Mouse (Mus musculus): ENCODE measurements around the gene Olfr319. TPM values are rescaled to one million over a fixed set of nuclear protein-coding genes. Genes with fewer than 3 reads are reported as not detected.
"Not testable (repeated sequence)": the region's sequence is repeated elsewhere in the genome, so short reads cannot be mapped to it uniquely, and the experiment has no call there.

Gene Olfr319
- not detected for total RNA-seq (2021)
- long read RNA-seq, experiment 1, result 0 reads
- long read RNA-seq, experiment 2, result 0 reads

GRCm38 (mm10) chr11:58698862-58699261 is at the start of gene Olfr319:
Olfr319 (plus strand) TSS chr11:58699162.
- DNase-seq, result no peak

- DNase-seq, result no peak
Measured at GRCm38 (mm10) chr11:58655151-58655550, 43.8 kb upstream of the Olfr319 start.

DNA sequence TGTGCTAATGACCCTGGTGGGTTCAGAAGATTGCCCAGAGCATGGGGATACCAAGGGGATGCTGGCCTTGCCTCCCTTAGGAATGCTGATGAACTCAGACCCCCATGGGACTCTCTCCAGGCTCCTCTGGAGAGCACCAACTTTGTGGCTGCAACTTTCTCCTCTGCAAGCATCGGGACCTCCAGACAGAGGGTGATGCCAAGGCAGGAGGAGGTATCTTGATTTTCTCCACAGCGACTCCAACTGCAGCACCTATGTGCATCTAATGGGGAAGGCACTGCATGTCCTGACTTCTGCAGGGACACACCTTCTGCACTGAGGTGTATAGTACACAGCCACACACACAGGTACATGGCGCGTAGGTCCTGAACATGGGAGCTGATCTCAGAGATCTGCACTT is 40.4 kb upstream of the Olfr319 start, which contains the start of gene Olfr322:
TSS of gene Olfr322 (plus strand) at position 187 of the 400 bp plus-strand sequence.
- DNase-seq, result no peak

DNA sequence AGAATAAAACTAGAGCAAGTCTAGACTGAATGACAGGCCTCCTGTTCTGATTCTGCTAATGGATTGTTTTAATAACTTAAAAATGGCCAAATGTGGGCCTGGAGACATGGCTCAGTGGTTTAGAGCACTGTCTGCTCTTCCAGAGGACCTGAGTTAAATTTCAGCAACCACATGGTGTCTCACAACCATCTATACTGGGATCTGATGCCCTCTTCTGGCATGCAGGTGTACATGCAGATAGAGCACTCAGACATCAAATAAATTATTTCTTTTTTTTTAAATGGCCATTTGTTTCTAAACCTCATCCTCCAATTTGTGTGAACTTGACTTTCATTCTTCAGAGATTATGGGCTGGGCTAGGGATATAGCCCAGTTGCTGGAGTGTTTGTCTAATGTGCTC is 29.7 kb upstream of the Olfr319 start:
- no peak for DNase-seq

- no peak for DNase-seq
Measured at GRCm38 (mm10) chr11:58671825-58672224, 27.1 kb upstream of the Olfr319 start.

DNA sequence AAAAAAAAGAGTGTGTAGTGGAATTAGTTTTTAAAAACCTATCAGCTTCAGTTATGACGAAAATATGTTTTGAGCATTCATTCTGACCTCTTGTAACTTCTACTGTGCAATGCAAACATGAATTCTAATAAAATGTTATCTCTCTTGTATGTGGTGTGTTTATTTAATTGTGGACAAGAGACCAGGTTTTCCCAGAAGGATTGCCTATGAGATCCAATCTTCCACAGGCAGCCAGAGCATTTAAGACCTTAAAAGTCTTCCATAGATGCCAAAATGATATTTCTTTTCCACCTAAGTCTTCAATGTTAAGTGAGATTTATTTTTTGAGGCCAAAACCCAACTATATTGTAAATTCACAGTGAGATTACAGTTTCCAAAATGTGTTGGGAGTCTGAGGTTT is 18.2 kb upstream of the Olfr319 start, which contains the start of gene Olfr320:
TSS of gene Olfr320 (plus strand) at position 301 of the 400 bp plus-strand sequence.
- no peak for DNase-seq

- no peak for DNase-seq
Measured at GRCm38 (mm10) chr11:58709086-58709485, 10.1 kb downstream of the Olfr319 start.

DNA sequence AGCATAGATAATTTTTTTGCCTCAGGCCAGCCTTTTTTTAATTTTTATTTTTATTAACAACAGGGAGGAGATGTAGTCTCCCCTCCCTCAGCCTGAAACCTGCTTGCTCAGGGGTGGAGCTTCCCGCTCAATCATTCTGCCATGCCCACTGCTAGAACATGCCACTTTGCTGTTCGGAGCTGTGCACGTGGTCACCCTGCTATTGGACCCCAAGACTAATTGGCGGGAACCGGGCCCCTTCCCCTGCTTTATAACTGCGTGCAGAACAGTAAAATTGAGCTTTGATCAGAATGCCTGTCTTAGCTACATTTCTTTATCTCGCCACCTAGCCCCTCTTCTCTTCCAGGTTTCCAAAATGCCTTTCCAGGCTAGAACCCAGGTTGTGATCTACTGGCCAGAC is 18.8 kb downstream of the Olfr319 start:
- DNase-seq, result not testable (repeated sequence)

- DNase-seq, result no peak
Measured at GRCm38 (mm10) chr11:58719701-58720100, 20.7 kb downstream of the Olfr319 start.

DNA sequence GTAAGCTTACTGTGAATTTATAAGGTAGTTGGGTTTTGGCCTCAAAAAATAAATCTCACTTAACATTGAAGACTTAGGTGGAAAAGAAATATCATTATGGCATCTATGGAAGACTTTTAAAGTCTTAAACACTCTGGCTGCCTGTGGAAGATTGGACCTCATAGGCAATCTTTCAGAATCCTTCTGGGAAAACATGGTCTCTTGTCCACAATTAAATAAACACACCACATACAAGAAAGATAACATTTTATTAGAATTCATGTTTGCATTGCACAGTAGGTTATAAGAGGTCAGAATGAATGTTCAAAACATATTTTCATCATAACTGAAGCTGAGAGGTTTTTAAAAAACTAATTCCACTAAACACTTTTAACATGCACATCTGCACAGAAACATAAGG is 25.0 kb downstream of the Olfr319 start, which contains the start of gene Olfr318:
TSS of gene Olfr318 (minus strand) at position 101 of the 400 bp plus-strand sequence.
- no peak for DNase-seq

GRCm38 (mm10) chr11:58727896-58728650 is 29.1 kb downstream of the Olfr319 start:
- not testable (repeated sequence) for DNase-seq

- no peak for DNase-seq
Measured at GRCm38 (mm10) chr11:58733372-58733771, 34.4 kb downstream of the Olfr319 start.

DNA sequence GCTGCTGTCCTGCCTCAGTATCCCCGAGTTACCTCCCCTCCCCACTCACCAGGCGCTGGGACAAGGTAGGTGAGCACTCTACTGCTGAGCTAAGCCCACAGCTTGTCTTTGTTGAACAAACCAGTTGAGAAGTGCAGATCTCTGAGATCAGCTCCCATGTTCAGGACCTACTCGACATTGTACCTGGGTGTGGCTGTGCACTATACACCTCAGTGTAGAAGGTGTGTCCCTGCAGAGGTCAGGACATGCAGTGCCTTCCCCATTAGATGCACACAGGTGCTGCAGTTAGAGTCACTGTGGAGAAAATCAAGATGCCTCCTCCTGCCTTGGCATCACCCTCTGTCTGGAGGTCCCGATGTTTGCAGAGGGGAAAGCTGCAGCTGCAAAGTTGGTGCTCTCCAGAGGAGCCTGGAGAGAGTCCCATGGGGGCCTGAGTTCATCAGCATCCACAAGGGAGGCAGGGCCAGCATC is 39.9 kb downstream of the Olfr319 start, which contains the start of gene Olfr317:
TSS of gene Olfr317 (minus strand) at position 421 of the 471 bp plus-strand sequence.
- DNase-seq, result no peak

DNA sequence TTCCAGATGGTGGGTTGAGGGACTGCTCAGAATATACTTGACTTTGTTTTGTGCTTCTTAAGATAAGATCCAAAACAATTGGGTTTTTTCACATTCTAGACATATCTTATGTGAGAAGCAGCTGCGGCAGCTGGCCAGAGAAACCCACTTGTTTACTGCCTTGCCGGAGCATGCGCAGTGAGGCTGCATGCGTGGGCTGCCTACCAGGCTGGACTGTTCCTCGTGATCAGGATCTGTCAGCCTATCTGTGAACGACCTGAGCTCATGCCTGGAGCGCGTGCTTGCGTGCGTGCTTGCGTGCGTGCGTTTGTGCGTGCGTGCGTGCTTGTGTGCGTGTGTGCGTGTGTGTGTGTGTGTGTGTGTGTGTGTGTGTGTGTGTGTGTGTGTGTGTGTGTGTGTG is 52.1 kb downstream of the Olfr319 start:
- not testable (repeated sequence) for DNase-seq

DNA sequence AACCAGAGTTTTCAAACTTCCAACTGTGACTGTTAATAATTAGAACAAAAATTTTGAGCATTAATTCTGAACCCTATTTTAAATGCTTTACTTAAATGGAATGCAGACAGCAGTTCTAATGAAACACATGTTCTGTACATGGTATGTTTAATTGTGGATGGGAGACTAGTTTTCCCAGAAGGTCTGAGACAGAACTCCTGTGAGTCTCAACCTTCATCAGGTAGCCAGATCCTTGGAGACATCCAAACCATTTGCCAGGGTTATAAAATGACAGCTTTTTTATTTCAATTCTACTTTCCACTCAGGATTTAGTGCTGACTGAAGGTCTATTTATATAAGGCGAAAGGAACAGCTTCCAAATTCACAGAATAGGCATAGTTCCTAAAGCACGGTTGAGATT is 53.5 kb downstream of the Olfr319 start, which contains the start of gene Olfr316:
TSS of gene Olfr316 (plus strand) at position 301 of the 400 bp plus-strand sequence.
- no peak for DNase-seq

Other genes starting within 250 kb of the Olfr319 start
- gene Lypd9, start 246.2 kb upstream of the Olfr319 start, total RNA-seq (2021), result not detected
- gene Olfr30, start 236.9 kb upstream of the Olfr319 start, total RNA-seq (2021), result not detected
- gene Olfr332, start 206.6 kb upstream of the Olfr319 start, total RNA-seq (2021), result not detected
- not detected for gene Olfr331, start 196.6 kb upstream of the Olfr319 start, total RNA-seq (2021)
- not detected for gene Olfr330, start 164.3 kb upstream of the Olfr319 start, total RNA-seq (2021)
- gene Olfr329-ps, start 152.7 kb upstream of the Olfr319 start, total RNA-seq (2021), result not detected
- not detected for gene Olfr328, start 143.5 kb upstream of the Olfr319 start, total RNA-seq (2021)
- not detected for gene Olfr224, start 128.6 kb upstream of the Olfr319 start, total RNA-seq (2021)
- gene Olfr325, start 121.4 kb upstream of the Olfr319 start, total RNA-seq (2021), result not detected
- not detected for gene Olfr324, start 104.0 kb upstream of the Olfr319 start, total RNA-seq (2021)
- gene 2210407C18Rik, start 83.1 kb upstream of the Olfr319 start, total RNA-seq (2021), result not detected
- gene Olfr323, start 68.7 kb upstream of the Olfr319 start, total RNA-seq (2021), result not detected
- under 1 TPM; 0.36 to 1.00 TPM for gene Trim58, start 58.7 kb upstream of the Olfr319 start, total RNA-seq (2021)
- not detected for gene Olfr322, start 40.4 kb upstream of the Olfr319 start, total RNA-seq (2021)
- gene Olfr320, start 18.1 kb upstream of the Olfr319 start, total RNA-seq (2021), result not detected
- not detected for gene Olfr318, start 24.9 kb downstream of the Olfr319 start, total RNA-seq (2021)
- gene Olfr317, start 40.0 kb downstream of the Olfr319 start, total RNA-seq (2021), result not detected
- not detected for gene Olfr316, start 53.6 kb downstream of the Olfr319 start, total RNA-seq (2021)
- not detected for gene Olfr315, start 74.0 kb downstream of the Olfr319 start, total RNA-seq (2021)
- gene Olfr314, start 83.8 kb downstream of the Olfr319 start, total RNA-seq (2021), result not detected
- gene Fam183b, start 102.8 kb downstream of the Olfr319 start, total RNA-seq (2021), result 1 to 10 TPM; 2.5 to 3.3 TPM
- not detected for gene Olfr313, start 115.8 kb downstream of the Olfr319 start, total RNA-seq (2021)
- not detected for gene Olfr312, start 130.1 kb downstream of the Olfr319 start, total RNA-seq (2021)
- gene Olfr311, start 140.1 kb downstream of the Olfr319 start, total RNA-seq (2021), result not detected
- 1 to 10 TPM; 3.5 to 7.5 TPM for gene Gm12258, start 148.0 kb downstream of the Olfr319 start, total RNA-seq (2021)
- gene 2810021J22Rik, start 168.1 kb downstream of the Olfr319 start, total RNA-seq (2021), result 1 to 10 TPM; 5.5 to 8.2 TPM
- gene Zfp39, start 205.1 kb downstream of the Olfr319 start, total RNA-seq (2021), result 1 to 10 TPM; 4.7 to 6.7 TPM
- 1 to 10 TPM; 1.2 to 2.1 TPM for gene Btnl10, start 218.7 kb downstream of the Olfr319 start, total RNA-seq (2021)
- gene Rnf187, start 239.8 kb downstream of the Olfr319 start, total RNA-seq (2021), result 100 to 1,000 TPM; 154 to 156 TPM
- gene Hist3h2ba, start 249.8 kb downstream of the Olfr319 start, total RNA-seq (2021), result 10 to 100 TPM; 23.0 to 32.1 TPM